Mouse (Mus musculus): ENCODE measurements at regions not wholly inside any gene's neighbourhood (a gene's known extent, or its start where the extent isn't known, plus 50 kb on each side); places are given as distances from the start of the nearest gene placed in this dataset.

DNA sequence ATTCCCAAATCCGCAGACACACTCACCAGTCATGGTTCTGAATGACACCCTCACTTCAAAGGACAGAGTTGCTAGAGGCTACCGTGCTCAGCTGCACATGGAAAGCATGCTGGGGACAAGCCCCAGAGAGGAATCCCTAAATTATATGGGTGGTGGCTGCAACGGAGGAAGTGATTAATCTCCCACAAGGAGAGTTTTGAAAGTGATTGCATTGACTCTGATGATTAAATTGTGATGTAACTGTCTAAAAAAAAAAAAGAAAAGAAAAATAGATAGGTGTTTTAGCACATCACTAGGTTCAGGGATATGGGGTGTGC, 59.6 kb upstream of the Serp2 start:
- 35% methylated on average over 3 of the region's 3 CpGs for WGBS
- H3K4me1 ChIP-seq: peaks cover 42% of the 10 kb centered on the region
- no peak for DNase-seq (ENCODE audit: low spot score)
- no peaks in the 10 kb centered on the region for H3K9me3 ChIP-seq
- no peak overlapping the region for H3K27ac ChIP-seq (replicated peaks)
- no peak overlapping the region for H3K4me3 ChIP-seq
- H3K36me3 ChIP-seq (replicated peaks): no peaks in the 10 kb centered on the region
- 0 out of 2 replicates have a peak, but pooled peaks cover 5% of the 10 kb centered on the region for H3K27me3 ChIP-seq (replicated peaks; ENCODE audit: low read depth, poor library complexity, severe bottlenecking)

DNA sequence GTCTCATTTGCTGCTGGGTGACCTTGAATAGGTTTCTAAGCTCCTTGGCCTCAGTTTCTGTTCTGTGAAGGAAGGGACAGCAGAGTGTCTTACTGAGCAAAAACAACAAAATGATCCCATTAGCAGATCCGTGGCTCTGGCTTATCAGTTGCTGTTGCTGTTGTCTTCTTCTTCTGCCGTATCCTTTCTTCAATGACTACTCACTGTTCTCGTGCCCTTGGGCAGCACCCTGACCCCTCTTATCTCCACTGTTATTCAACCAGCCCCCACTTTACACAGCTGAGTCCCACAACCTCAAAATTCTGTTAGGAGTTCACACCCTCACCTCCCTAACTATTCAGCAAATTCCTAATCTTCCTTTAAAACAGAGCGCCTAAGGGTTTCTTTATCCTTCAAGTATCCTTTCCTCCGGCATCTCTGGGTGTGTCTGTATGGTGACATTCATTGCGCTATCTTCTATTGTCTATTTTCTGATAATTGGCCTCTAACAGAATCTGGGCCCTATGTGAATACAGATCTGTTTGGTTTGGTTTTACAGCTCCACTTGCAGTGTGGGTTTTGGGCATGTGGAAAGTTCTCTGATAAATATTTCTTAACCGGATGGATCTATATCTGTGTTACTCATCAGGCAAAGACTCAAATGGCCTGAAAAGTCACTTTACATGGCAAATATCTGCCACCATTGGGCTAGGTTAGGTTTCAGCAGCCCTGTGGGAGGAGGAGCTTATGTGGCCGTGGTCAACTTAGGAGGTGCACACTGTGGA, 59.1 kb upstream of the Serp2 start:
- no peak overlapping the region for H3K27ac ChIP-seq (replicated peaks)
- 67% methylated on average over 8 of the region's 8 CpGs for WGBS
- peaks cover 37% of the 10 kb centered on the region for H3K4me1 ChIP-seq

DNA sequence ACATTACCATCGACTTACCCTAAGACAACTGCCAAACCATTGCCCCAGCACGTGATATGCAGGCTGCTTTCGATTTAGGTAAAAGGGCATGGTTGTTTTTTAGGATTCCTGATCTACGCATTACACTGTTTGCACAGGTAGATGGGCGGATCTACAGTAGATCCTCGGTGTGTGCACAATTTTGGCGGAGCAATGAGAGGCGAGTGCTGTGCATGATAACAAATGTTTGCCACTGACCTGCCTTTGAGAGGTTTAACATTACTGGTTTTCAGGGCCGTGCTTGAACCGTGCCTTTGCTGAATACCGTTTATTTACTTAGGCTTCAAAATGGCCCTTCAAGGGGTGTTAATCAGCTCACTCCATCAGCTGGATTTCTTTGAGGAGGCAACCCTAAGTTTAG, 58.5 kb upstream of the Serp2 start:
- Histone ChIP-seq H3K4me1 (peaks cover 42% of the 10 kb centered on the region), H3K27me3 (replicated peaks; ENCODE audit: low read depth, poor library complexity, severe bottlenecking) (0 out of 2 replicates have a peak, but pooled peaks cover 5% of the 10 kb centered on the region), H3K27ac (replicated peaks) (no peak overlapping the region), H3K9me3 (no peaks in the 10 kb centered on the region), H3K36me3 (replicated peaks) (no peaks in the 10 kb centered on the region), H3K4me3 (no peak overlapping the region)
- DNase-seq (ENCODE audit: low spot score): no peak
- 77% methylated on average over 11 of the region's 11 CpGs for WGBS

More for the DNA sequence above, 59.1 kb upstream of the Serp2 start:
- DNase-seq (ENCODE audit: low spot score): no peak
- Histone ChIP-seq H3K9me3 (no peaks in the 10 kb centered on the region), H3K36me3 (replicated peaks) (no peaks in the 10 kb centered on the region), H3K27me3 (replicated peaks; ENCODE audit: low read depth, poor library complexity, severe bottlenecking) (0 out of 2 replicates have a peak, but pooled peaks cover 5% of the 10 kb centered on the region), H3K4me3 (no peak overlapping the region)

DNA sequence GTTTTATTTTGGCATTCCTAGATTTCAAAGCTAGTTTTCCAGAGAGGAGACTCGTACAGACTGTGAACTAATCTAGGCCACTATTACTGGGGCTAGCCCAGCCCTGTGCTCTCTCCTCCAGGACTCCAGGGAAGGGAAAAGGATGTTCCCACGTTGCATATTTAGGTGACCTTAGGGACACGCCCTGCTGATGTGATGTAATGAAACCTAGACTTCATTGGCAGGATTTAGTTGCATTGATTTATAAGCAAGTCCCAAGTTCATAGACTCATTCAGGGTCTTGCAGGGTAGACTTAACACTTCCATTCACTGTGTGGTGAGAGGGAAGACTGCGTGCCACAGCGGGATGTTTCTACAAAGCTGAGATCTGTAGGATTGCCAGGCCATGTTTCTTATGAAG, 58.0 kb upstream of the Serp2 start:
- Histone ChIP-seq H3K4me1 (peaks cover 42% of the 10 kb centered on the region), H3K27me3 (replicated peaks; ENCODE audit: low read depth, poor library complexity, severe bottlenecking) (0 out of 2 replicates have a peak, but pooled peaks cover 5% of the 10 kb centered on the region), H3K27ac (replicated peaks) (no peak overlapping the region), H3K4me3 (no peak overlapping the region), H3K36me3 (replicated peaks) (no peaks in the 10 kb centered on the region), H3K9me3 (no peaks in the 10 kb centered on the region)
- WGBS: 86% methylated on average over 5 of the region's 5 CpGs
- no peak for DNase-seq (ENCODE audit: low spot score)

DNA sequence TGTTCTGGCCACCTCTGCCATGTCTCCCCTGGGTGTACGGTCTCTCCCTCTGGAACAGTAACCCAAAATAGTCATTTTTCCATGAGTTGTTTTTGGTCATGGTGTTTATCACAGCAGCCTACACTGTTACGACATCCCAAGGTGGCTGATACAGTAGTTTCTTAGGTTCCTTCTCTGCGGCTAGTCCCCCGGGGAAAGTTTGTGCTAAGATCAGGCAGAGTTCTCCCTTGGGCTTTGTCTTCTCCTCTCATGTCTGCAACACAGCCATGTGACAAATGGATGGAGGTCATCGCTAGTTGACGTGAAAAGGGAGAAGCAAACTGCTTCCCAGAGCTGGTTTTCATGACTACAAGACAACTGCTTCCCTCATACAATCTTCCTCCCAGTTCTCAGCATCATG, 56.9 kb upstream of the Serp2 start:
- WGBS: 93% methylated on average over 6 of the region's 6 CpGs
- Histone ChIP-seq H3K27me3 (replicated peaks; ENCODE audit: low read depth, poor library complexity, severe bottlenecking) (0 out of 2 replicates have a peak, but pooled peaks cover 5% of the 10 kb centered on the region), H3K27ac (replicated peaks) (no peak overlapping the region), H3K4me3 (no peak overlapping the region), H3K4me1 (peaks cover 35% of the 10 kb centered on the region), H3K36me3 (replicated peaks) (no peaks in the 10 kb centered on the region), H3K9me3 (no peaks in the 10 kb centered on the region)
- DNase-seq (ENCODE audit: low spot score): no peak

DNA sequence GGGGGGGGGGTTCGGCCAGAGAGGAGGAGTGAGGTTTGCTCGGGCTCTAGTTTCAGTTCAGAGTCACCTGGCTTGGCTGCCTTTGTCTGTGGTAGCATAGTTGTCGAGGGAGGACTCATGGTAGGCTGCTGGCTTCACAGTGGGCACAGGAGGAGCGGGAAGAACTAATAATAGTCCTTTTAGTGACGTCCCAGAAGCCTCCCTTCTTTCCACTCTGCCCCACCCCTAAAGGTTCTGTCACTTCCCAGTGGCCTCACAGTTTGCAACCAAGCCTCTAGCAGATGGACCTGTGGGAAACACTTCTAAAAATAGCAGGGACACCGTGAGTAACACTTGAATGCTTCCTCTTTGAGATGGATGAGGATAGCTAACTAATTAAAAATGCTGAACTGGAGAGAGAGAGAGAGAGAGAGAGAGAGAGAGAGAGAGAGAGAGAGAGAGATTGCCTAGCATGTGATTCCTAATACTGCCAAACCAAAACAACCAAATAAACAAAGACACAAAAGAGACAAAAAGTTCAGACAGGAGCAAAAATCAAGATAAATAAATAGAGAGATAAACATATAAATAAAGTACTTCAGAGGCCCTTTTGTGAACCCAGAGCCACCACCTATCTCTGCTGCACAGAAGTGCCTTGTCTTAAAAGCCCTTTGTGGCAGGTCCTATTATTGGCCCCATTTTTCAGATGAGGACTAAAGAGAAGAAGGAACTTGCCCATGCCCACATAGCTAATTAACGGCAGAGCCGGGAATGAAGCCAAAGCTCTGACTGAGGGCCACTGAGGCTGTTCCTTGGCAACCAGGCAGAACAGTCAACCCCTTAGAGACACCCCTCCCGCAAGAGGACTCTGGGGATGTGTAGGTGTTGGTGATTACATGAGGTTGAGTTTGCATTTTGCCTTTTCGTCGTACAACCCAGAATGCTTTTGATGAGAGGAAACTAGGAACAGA, 54.0 kb upstream of the Serp2 start:
- Histone ChIP-seq H3K4me1 (peaks cover 17% of the 10 kb centered on the region), H3K27ac (replicated peaks) (no peak overlapping the region; the same call in 1 of the 2 replicates), H3K9me3 (no peaks in the 10 kb centered on the region), H3K4me3 (no peak overlapping the region), H3K36me3 (replicated peaks) (no peaks in the 10 kb centered on the region), H3K27me3 (replicated peaks; ENCODE audit: low read depth, poor library complexity, severe bottlenecking) (0 out of 2 replicates have a peak, but pooled peaks cover 5% of the 10 kb centered on the region)
- DNase-seq (ENCODE audit: low spot score): no peak
- WGBS: 58% methylated on average over 11 of the region's 11 CpGs
